Mouse (Mus musculus) hindbrain, embryonic 11.5 days (tissue): ENCODE data around the gene Iscu. TPM values are rescaled to one million over a fixed set of nuclear protein-coding genes. Genes with fewer than 3 reads are reported as not detected.

Source experiments
- ATAC-seq: fragments of 200-750 bp; cut with Nextera tagmentation; 2 replicates; pipeline ENCODE4 v1.8.0; 2017; ENCODE audit warnings: mild to moderate bottlenecking, moderate TSS enrichment, moderate library complexity; ENCODE audit not compliant: low FRiP score
- DNase-seq: peaks from one replicate; pipeline ENCODE4 v3.0.0-alpha.2; 2015; ENCODE audit warnings: low spot score
- H3K27ac ChIP-seq: fragments of 300-500 bp; sonication (generic); 2 replicates; pipeline ENCODE4 v1.5.1; 2014; ENCODE audit warnings: mild to moderate bottlenecking, low read depth, low read length
- H3K27me3 ChIP-seq: fragments of 300-500 bp; sonication (generic); 2 replicates; pipeline ENCODE4 v1.6.1; 2014; ENCODE audit warnings: mild to moderate bottlenecking, low read length, moderate library complexity, mixed read lengths; ENCODE audit not compliant: control insufficient read depth, insufficient read depth
- H3K36me3 ChIP-seq: fragments of 300-500 bp; sonication (generic); 2 replicates; pipeline ENCODE4 v1.6.1; 2014; ENCODE audit warnings: mild to moderate bottlenecking, low read length, moderate library complexity, mixed read lengths; ENCODE audit not compliant: control insufficient read depth, insufficient read depth
- H3K4me1 ChIP-seq: fragments of 300-500 bp; sonication (generic); replicated peaks from 2 replicates; pipeline ENCODE4 v1.6.1; 2014; ENCODE audit warnings: low read length, mixed read lengths; ENCODE audit not compliant: control insufficient read depth, insufficient read depth
- H3K4me2 ChIP-seq: fragments of 300-500 bp; sonication (generic); replicated peaks from 2 replicates; pipeline ENCODE4 v1.6.1; 2014; ENCODE audit warnings: mild to moderate bottlenecking, low read depth, low read length
- H3K4me3 ChIP-seq: fragments of 300-500 bp; sonication (generic); 2 replicates; pipeline ENCODE4 v1.5.1; 2014; ENCODE audit warnings: low read depth, low read length
- H3K9ac ChIP-seq: fragments of 300-500 bp; sonication (generic); 2 replicates; pipeline ENCODE4 v1.6.1; 2014; ENCODE audit warnings: low read depth, low read length
- H3K9me3 ChIP-seq: fragments of 300-500 bp; sonication (generic); 2 replicates; pipeline ENCODE4 v1.6.1; 2016; ENCODE audit warnings: low read length; ENCODE audit not compliant: control insufficient read depth
- WGBS: fragments of 180-500 bp; shearing (Covaris S2); extraction: QIAGEN DNeasy Blood & Tissue Kit; methylation state at CpG from one replicate; pipeline ENCODE4 v1.1.7; 2014; 5-methylcytosine and 5-hydroxymethylcytosine counted together
- polyA plus RNA-seq: library from polyadenylated mRNA; unstranded; fragments of >200 nt; fragmentation: Nextera tagmentation; extraction: Ambion mirVana; gene quantifications from 2 replicates; pipeline ENCODE4 v1.2.1, GENCODE M21; 2014

Gene Iscu
- polyA plus RNA-seq, 1 experiment from 2014 or later, result 108 TPM

- H3K36me3 ChIP-seq, result peaks cover 59% of the 10 kb centered on the region
- H3K27ac ChIP-seq, result no peak overlapping the region
- no peak overlapping the region for H3K4me2 ChIP-seq
- WGBS, result 96% methylated on average over 5 of the region's 5 CpGs
- no peaks in the 10 kb centered on the region for H3K27me3 ChIP-seq
- H3K4me3 ChIP-seq, result no peak overlapping the region
- DNase-seq, result no peak
- no peak for ATAC-seq
- H3K4me1 ChIP-seq, result no peaks in the 10 kb centered on the region
- H3K9ac ChIP-seq, result no peak overlapping the region
- H3K9me3 ChIP-seq, result no peaks in the 10 kb centered on the region
These were observed 24.9 kb upstream of the Iscu start for GRCm38 (mm10) chr5:113747629-113748028.

DNA sequence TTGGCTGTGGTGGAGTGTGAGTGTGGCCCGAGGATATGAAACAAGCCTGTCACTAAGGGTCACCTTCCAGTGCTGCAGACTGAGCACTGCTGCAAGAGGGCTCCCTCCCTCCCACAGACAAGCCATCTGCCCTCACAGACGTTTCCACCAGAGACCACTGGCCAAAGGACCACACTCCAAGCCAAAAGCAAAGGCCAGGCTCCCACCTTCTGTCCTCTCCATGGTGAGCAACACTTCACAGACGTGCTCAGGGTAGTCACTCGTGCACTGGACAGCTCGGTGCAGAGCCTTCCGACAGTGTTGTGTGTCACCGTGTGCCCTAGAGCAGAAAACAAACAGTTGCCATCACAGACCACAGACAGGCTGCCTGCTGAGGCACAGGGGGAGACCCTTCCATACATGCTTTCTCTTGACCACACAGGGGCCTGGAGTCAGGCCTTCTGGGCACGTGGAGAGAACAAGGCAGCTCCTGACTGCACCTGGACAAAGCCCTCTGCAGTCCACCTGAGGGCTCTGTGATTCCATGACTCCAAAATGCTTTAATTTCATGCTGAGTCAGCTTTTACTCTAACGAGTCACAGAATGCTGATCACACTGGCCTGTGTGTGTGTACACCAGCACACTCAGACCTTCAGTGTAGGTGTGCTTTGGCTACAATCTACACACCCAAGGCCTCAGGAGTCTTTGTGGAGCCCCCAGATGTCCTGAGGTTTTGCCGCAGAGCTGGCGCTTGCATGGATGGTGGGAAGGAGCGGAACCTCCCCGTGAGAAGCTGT, 23.8 kb upstream of the Iscu start:
- no peak overlapping the region for H3K9ac ChIP-seq
- H3K4me2 ChIP-seq, result no peak overlapping the region
- H3K4me3 ChIP-seq, result no peak overlapping the region
- no peak overlapping the region for H3K27ac ChIP-seq
- DNase-seq (no peak), ATAC-seq (no peak)
- WGBS, result 96% methylated on average over 13 of the region's 13 CpGs
- H3K27me3 ChIP-seq, result no peaks in the 10 kb centered on the region
- peaks cover 59% of the 10 kb centered on the region for H3K36me3 ChIP-seq
- no peaks in the 10 kb centered on the region for H3K9me3 ChIP-seq
- H3K4me1 ChIP-seq, result no peaks in the 10 kb centered on the region

DNA sequence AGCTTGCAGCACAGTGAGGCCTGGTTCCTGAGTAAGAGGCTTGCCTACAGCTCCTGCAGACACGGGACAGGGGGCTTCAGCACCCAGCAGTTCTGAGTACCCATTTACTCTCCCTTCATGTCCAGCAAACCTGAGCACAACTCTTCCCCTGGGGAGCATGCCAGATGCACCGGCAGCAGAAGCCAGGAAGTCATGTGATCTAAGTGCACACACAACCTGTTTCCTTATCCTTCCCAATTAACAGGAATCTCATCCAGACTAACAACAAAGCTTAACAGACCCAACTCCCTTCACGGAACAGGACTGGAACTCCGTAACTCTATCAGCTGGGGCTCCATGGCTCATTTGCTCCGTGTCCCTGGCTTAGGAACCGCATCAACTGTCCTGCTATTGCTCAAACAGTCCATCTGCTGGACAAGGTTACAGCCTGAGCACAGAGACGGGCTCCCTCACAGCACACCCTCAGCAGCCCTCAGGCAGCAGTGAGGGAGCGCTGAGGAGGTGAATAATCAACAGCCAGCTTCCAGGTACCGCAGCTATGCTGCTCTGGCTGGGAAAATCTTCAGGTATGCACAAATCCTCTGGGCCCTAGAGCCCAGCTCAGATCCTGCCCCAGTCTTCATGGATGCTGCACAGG, 20.9 kb upstream of the Iscu start:
- Histone ChIP-seq H3K4me3 (no peak overlapping the region), H3K4me2 (no peak overlapping the region), H3K27ac (no peak overlapping the region), H3K9me3 (no peaks in the 10 kb centered on the region), H3K4me1 (no peaks in the 10 kb centered on the region), H3K27me3 (no peaks in the 10 kb centered on the region), H3K36me3 (peaks cover 48% of the 10 kb centered on the region), H3K9ac (no peak overlapping the region)
- WGBS, result 92% methylated on average over 9 of the region's 9 CpGs
- no peak for DNase-seq
- ATAC-seq, result no peak

GRCm38 (mm10) chr5:113755347-113756030, 17.1 kb upstream of the Iscu start:
- Histone ChIP-seq H3K4me1 (no peaks in the 10 kb centered on the region), H3K4me2 (no peak overlapping the region), H3K27ac (no peak overlapping the region), H3K36me3 (peaks cover 46% of the 10 kb centered on the region), H3K9ac (no peak overlapping the region), H3K4me3 (no peak overlapping the region), H3K27me3 (no peaks in the 10 kb centered on the region), H3K9me3 (no peaks in the 10 kb centered on the region)
- ATAC-seq, result no peak
- 93% methylated on average over 15 of the region's 15 CpGs for WGBS
- no peak for DNase-seq

DNA sequence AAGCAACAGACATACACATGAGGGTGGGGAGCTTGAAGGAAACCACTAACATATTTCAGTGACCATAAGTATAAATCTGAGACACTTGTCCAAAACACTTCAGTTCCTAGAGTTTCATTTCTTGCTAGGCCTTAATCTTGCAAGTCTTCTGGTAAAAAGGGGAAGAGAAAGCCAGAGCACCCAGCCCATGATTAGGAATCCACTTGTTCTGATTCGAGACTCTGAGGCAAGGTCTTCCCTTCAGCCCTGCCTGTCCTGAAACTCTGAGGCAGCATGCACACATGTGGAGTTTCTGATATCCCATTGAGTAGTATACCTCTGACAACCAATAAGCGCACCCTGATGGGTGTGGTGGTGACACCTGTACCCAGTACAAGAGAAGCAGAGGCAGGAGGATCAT, 11.0 kb upstream of the Iscu start:
- Histone ChIP-seq H3K27me3 (no peaks in the 10 kb centered on the region), H3K4me1 (no peaks in the 10 kb centered on the region), H3K9me3 (no peaks in the 10 kb centered on the region), H3K36me3 (peaks cover 27% of the 10 kb centered on the region; the same call in 1 of the 2 replicates), H3K4me2 (no peak overlapping the region), H3K9ac (no peak overlapping the region), H3K4me3 (no peak overlapping the region), H3K27ac (no peak overlapping the region)
- WGBS, result 89% methylated on average over 2 of the region's 2 CpGs
- ATAC-seq (no peak), DNase-seq (no peak)

- DNase-seq (no peak), ATAC-seq (no peak)
- H3K27ac ChIP-seq, result no peak overlapping the region
- H3K4me1 ChIP-seq, result no peaks in the 10 kb centered on the region
- peaks cover 15% of the 10 kb centered on the region for H3K36me3 ChIP-seq
- no peaks in the 10 kb centered on the region for H3K9me3 ChIP-seq
- no peak overlapping the region for H3K4me2 ChIP-seq
- WGBS, result 92% methylated on average over 7 of the region's 7 CpGs
- H3K27me3 ChIP-seq, result no peaks in the 10 kb centered on the region
- H3K9ac ChIP-seq, result no peak overlapping the region
- no peak overlapping the region for H3K4me3 ChIP-seq
These were observed 8.1 kb upstream of the Iscu start for GRCm38 (mm10) chr5:113764426-113764825.

DNA sequence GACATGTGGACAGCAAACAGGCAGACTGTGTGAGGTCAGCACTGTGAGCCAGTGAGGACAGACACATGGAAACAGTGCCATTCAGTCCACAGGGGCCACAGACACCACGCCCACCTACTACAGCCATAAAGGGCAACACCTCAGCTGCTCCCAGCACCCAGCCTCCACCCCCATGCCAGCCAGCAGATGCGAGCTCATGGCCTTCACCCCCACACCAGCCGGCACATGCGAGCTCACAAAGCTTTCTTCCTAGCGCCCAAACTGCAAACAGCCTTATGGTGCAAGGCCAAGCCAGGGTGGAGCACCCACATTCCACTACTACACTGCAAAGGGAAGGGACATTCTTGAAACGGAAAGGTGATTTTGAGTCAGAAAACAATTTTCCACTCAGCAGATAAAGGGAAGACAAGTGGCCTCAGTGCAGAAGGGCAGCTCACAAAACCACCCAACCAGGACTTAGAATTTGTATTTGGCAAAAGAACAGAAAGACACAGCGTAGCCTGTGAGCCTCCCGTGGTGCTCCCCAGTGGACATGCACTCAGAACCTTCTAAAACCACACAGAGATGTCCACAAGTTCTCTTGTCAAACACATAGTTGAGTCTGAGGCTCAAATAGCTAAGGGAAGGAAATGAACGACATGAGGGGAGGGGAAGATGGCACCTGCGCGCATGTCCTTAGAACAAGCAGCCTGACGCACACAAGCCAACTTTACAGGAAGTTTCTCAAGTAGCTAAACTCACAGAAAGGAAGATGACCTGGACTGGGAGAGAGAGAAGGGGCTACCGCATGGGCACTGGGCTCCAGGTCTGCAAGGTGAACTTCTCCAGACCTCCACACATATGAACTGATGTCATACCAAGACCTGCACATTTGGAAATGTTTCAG, 6.7 kb upstream of the Iscu start:
- 93% methylated on average over 13 of the region's 13 CpGs for WGBS
- no peak overlapping the region for H3K4me3 ChIP-seq
- H3K27ac ChIP-seq, result no peak overlapping the region
- H3K4me1 ChIP-seq, result 0 out of 2 replicates have a peak, but pooled peaks cover 2% of the 10 kb centered on the region
- no peak overlapping the region for H3K4me2 ChIP-seq
- H3K27me3 ChIP-seq, result no peaks in the 10 kb centered on the region
- DNase-seq, result no peak
- no peak overlapping the region for H3K9ac ChIP-seq
- ATAC-seq, result no peak
- H3K36me3 ChIP-seq, result peaks cover 10% of the 10 kb centered on the region
- H3K9me3 ChIP-seq, result no peaks in the 10 kb centered on the region

DNA sequence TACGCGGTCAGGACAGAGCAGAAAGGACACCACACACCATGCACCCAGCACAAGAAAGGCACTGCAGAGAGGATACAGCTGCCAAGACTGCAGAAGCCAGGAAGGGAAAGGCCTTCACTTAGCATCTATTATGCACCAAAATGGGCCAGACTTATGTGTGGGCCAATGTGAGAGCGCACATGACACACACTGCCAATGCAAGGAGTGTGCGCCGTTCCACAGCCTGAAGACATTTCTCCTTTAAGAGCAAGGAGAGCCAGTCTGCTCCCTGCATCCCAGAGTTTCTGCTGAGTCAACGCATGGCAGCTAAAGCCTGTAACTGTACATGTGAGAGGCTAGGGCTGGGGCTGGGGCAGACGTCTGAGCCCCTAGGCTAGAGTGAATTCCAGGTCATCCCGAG, 3.7 kb upstream of the Iscu start:
- no peak for ATAC-seq
- 95% methylated on average over 8 of the region's 8 CpGs for WGBS
- no peak overlapping the region for H3K4me3 ChIP-seq
- H3K4me1 ChIP-seq, result peaks cover 2% of the 10 kb centered on the region; the same call in 1 of the 2 replicates
- H3K27ac ChIP-seq, result no peak overlapping the region
- H3K9ac ChIP-seq, result no peak overlapping the region
- no peaks in the 10 kb centered on the region for H3K27me3 ChIP-seq
- no peak overlapping the region for H3K4me2 ChIP-seq
- peaks cover 8% of the 10 kb centered on the region; the same call in 1 of the 2 replicates for H3K36me3 ChIP-seq
- no peak for DNase-seq
- no peaks in the 10 kb centered on the region for H3K9me3 ChIP-seq
